Mouse (Mus musculus): ENCODE measurements around the gene Slc25a21. TPM values are rescaled to one million over a fixed set of nuclear protein-coding genes. Genes with fewer than 3 reads are reported as not detected.
A peak's percentile ranks its signal among the peaks of the same experiment; 100 is the strongest.

Gene Slc25a21
- 10.8 and 12.6 TPM in 2 replicates for polyA plus RNA-seq (2015; fragmentation: Nextera tagmentation; extraction: Ambion mirVana)

DNA sequence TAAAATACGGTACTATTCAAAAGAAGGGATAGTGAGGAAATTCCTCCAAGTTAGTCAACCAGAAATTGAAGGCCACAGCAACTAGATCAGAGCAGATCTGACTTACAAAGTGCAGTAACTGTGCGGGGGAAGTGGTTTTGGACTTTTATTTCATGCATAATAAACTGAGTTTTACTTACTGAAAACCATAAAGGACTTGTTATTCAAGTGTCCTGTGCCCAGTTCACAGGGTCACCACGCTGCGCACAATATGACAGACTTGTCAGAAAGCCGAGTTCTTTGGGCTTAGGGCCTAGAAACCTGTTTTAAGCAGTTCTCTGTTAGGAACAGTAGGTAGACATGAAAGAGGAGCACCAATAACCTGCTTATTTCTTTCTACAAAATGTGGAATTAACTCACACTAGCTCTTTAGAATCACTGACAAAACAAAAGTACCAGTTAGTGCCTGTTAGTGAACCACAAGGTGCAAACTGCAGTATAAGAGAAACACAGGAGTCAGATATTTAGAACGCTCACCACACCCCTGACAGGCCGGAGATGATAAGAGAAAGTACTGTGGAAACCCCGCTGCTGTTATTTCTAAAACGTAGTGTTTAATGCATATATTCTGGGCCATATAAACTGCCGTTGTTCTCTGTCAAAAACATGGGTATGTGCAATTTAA lies at the start of gene Slc25a21:
Gene Slc25a21 (minus strand): TSS at position 110 of the 664 bp plus-strand sequence.
- Histone ChIP-seq H3K36me3 (replicated peaks; ENCODE audit: insufficient read depth, low read length) (no peaks in the 10 kb centered on the region), H3K9ac (replicated peaks) (peak within 1 kb of the TSS; percentile 93), H3K27ac (ENCODE audit: low read depth) (peak within 1 kb of the TSS; percentile 98), H3K4me3 (ENCODE audit: low read depth, low read length) (peak within 1 kb of the TSS; percentile 67), H3K9me3 (ENCODE audit: low read length) (no peaks in the 10 kb centered on the region), H3K4me2 (ENCODE audit: low read depth, low read length) (peak within 1 kb of the TSS; percentile 75), H3K4me1 (ENCODE audit: insufficient read depth) (peaks cover 4% of the 10 kb centered on the region; the same call in 1 of the 2 replicates), H3K27me3 (ENCODE audit: insufficient read depth, low read length) (0 out of 2 replicates have a peak, but pooled peaks cover 5% of the 10 kb centered on the region)
- 36% methylated on average over 10 of the region's 10 CpGs for WGBS (ENCODE audit: insufficient replicate concordance)
- DNase-seq (peak; percentile 30), ATAC-seq (peak; percentile 78)
- TF ChIP-seq EP300 (IDR thresholded peaks at IDR 0.05; ENCODE audit: low read depth) = peak; percentile 92
- TF ChIP-seq CTCF (IDR thresholded peaks at IDR 0.05; ENCODE audit: low read depth) = no peak

DNA sequence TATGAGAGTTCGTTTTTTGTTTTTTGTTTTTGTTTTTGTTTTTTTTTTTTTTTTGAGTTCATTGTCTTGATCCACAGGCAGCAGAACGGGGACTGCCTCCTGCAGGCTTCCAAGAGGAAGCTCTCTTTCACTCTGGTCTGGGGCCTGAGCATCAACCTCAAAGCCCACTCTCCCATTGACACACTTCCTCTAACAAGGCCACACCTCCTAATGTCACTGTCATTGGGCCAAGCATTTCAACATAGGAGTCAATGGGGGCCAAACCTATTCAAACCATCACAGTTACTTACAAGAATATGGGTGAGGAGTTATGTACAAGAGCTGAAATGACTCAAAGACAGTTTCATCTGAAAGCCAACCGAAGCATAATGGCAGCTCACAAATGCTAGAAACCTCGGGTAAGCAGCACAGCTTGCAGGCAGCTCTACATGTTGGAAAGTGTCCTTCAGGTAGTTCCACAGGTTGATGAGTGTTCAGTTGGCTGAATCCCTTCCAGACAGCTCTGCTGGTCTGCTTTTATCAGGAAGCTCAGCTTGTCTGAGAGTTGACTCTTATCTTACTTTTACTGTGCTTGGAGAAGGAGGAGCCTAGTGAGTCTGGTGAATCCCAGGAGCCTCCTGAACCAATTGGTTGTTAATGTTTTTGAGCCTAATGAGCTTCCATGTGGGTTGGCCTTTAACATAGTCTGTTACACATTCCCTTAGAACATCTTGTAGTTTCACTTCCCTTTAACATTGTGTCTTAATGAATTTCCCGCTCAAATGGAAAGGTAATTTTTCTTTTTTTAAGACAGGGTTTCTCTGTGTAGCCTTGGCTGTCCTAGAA lies 46.6 kb upstream of the Slc25a21 start:
- no peaks in the 10 kb centered on the region; the same call in 1 of the 2 replicates for H3K4me1 ChIP-seq (ENCODE audit: insufficient read depth)
- no peaks in the 10 kb centered on the region for H3K27me3 ChIP-seq (ENCODE audit: insufficient read depth, low read length)
- H3K36me3 ChIP-seq (replicated peaks; ENCODE audit: insufficient read depth, low read length) = peaks cover 7% of the 10 kb centered on the region
- no peak overlapping the region for H3K27ac ChIP-seq (ENCODE audit: low read depth)
- no peak overlapping the region for H3K9ac ChIP-seq (replicated peaks)
- H3K4me2 ChIP-seq (ENCODE audit: low read depth, low read length) = no peak overlapping the region
- no peak for TF ChIP-seq CTCF (IDR thresholded peaks at IDR 0.05; ENCODE audit: low read depth)
- no peak for TF ChIP-seq EP300 (IDR thresholded peaks at IDR 0.05; ENCODE audit: low read depth)
- no peak for DNase-seq
- H3K9me3 ChIP-seq (ENCODE audit: low read length) = no peaks in the 10 kb centered on the region
- ATAC-seq = peak; percentile 45
- 67% methylated on average over 5 of the region's 5 CpGs for WGBS (ENCODE audit: insufficient replicate concordance)
- H3K4me3 ChIP-seq (ENCODE audit: low read depth, low read length) = no peak overlapping the region

DNA sequence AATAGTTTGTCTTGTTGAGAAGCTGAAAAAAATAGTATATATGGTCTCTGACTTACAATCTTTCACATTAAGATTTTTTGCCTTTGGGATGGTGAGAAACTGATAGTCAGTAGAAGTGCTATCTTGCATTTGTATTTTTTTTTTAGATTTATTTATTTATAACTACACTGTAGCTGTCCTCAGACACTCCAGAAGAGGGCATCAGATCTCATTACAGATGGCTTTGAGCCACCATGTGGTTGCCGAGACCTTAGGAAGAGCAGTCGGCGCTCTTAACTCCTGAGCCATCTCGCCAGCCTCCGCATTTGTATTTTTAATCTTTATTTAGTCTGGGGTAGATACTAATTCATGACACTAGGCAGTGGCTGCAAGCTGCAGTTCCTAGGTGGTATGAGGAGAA lies 36.1 kb upstream of the Slc25a21 start:
- no peaks in the 10 kb centered on the region for H3K27me3 ChIP-seq (ENCODE audit: insufficient read depth, low read length)
- TF ChIP-seq EP300 (IDR thresholded peaks at IDR 0.05; ENCODE audit: low read depth) = no peak
- TF ChIP-seq CTCF (IDR thresholded peaks at IDR 0.05; ENCODE audit: low read depth) = 0 out of 2 replicates have a peak, but pooled peaks have one; percentile 17
- no peaks in the 10 kb centered on the region for H3K9me3 ChIP-seq (ENCODE audit: low read length)
- no peak overlapping the region for H3K27ac ChIP-seq (ENCODE audit: low read depth)
- H3K4me1 ChIP-seq (ENCODE audit: insufficient read depth) = peaks cover 14% of the 10 kb centered on the region
- 60% methylated on average over 5 of the region's 5 CpGs for WGBS (ENCODE audit: insufficient replicate concordance)
- no peak overlapping the region for H3K4me3 ChIP-seq (ENCODE audit: low read depth, low read length)
- no peak overlapping the region for H3K9ac ChIP-seq (replicated peaks)
- ATAC-seq (no peak), DNase-seq (no peak)
- no peaks in the 10 kb centered on the region; the same call in 1 of the 2 replicates for H3K36me3 ChIP-seq (replicated peaks; ENCODE audit: insufficient read depth, low read length)
- 0 out of 2 replicates have a peak overlapping the region, but pooled peaks have one; percentile 18 for H3K4me2 ChIP-seq (ENCODE audit: low read depth, low read length)

DNA sequence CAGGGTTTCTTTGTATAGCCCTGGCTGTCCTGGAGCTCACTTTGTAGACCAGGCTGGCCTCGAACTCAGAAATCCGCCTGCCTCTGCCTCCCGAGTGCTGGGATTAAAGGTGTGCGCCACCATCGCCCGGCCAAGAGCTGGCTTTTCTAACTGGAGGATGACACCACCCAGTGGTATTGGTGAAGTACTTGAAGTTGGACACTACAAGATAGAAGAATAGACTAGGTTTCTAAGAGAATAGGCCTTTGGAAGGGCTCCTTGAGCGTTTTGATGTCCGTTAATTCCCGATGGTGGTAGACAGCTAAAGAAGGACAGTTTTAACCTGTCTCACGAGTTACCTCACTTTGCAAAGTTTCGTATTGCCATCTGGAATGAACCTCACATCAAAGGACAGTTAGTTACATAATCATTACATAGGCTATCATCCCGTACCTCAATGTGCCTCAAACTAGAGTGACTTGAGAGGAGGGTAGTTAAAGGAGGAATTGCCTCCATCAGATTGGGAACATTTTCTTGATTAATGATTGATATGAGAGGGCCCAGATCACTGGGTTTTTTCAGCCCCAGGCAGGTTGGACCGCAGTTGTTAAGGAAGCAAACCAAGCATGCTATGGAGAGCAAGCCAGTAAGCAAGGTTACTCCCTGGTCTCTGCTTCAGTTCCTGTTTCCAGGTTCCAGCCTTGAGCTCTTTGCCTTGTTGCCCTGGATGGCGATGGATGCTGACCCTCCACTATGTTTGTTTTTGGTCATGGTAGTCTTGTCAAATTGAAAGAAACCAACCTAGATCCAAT lies 34.0 kb upstream of the Slc25a21 start:
- Histone ChIP-seq H3K27ac (ENCODE audit: low read depth) (peak overlapping the region; percentile 89), H3K27me3 (ENCODE audit: insufficient read depth, low read length) (no peaks in the 10 kb centered on the region), H3K4me1 (ENCODE audit: insufficient read depth) (peaks cover 14% of the 10 kb centered on the region), H3K4me2 (ENCODE audit: low read depth, low read length) (peak overlapping the region; percentile 93), H3K4me3 (ENCODE audit: low read depth, low read length) (peak overlapping the region; percentile 67), H3K9ac (replicated peaks) (peak overlapping the region; percentile 69), H3K36me3 (replicated peaks; ENCODE audit: insufficient read depth, low read length) (no peaks in the 10 kb centered on the region; the same call in 1 of the 2 replicates), H3K9me3 (ENCODE audit: low read length) (no peaks in the 10 kb centered on the region)
- peak; percentile 26 for ATAC-seq
- 28% methylated on average over 14 of the region's 14 CpGs for WGBS (ENCODE audit: insufficient replicate concordance)
- peak; percentile 49 for DNase-seq
- TF ChIP-seq CTCF (IDR thresholded peaks at IDR 0.05; ENCODE audit: low read depth) (peak; percentile 57), EP300 (IDR thresholded peaks at IDR 0.05; ENCODE audit: low read depth) (no peak)

DNA sequence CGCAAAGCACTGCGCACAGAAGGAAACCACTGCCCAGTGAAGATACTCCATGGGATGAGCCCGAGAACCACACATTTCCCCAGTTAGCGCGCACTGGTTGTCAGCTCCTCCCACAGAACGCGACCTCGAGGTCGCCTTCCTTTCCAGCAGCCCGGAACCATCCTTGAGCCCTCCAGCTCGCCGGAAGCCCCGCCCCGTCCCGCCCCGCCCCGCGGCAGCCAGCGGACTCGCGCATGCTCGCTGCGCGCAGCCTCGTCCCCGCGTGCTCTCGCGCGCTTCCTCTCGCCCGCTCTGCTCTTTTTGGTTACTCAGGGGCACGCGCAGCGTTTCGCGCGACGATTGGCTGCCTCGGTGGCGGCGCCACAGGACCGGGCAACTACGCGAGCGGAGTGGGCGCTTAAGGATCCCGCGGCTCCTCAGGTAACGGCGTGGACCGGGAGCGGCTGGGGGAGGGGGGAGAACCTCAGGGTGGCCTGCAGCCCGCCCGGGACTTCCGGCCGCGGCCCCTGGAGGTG lies 33.0 kb upstream of the Slc25a21 start, which contains the start of the genes Prps1l3 and Mipol1:
Gene Prps1l3 (plus strand): TSS at position 221 of the 515 bp plus-strand sequence.
Gene Mipol1 (plus strand): TSS at position 236 of the 515 bp plus-strand sequence.
- H3K36me3 ChIP-seq (replicated peaks; ENCODE audit: insufficient read depth, low read length) = no peaks in the 10 kb centered on the region; the same call in 1 of the 2 replicates
- ATAC-seq = peak; percentile 99
- 1% methylated on average over 58 of the region's 58 CpGs for WGBS (ENCODE audit: insufficient replicate concordance)
- TF ChIP-seq CTCF (IDR thresholded peaks at IDR 0.05; ENCODE audit: low read depth) (peak; percentile 11; the same call in 1 of the 2 replicates), EP300 (IDR thresholded peaks at IDR 0.05; ENCODE audit: low read depth) (no peak)
- H3K27ac ChIP-seq (ENCODE audit: low read depth) = peak within 1 kb of the TSS; percentile 89
- H3K4me2 ChIP-seq (ENCODE audit: low read depth, low read length) = peak within 1 kb of the TSS; percentile 93
- no peaks in the 10 kb centered on the region for H3K9me3 ChIP-seq (ENCODE audit: low read length)
- H3K4me1 ChIP-seq (ENCODE audit: insufficient read depth) = peaks cover 14% of the 10 kb centered on the region
- peak within 1 kb of the TSS; percentile 69 for H3K9ac ChIP-seq (replicated peaks)
- peak; percentile 98 for DNase-seq
- H3K27me3 ChIP-seq (ENCODE audit: insufficient read depth, low read length) = no peaks in the 10 kb centered on the region
- peak within 1 kb of the TSS; percentile 67 for H3K4me3 ChIP-seq (ENCODE audit: low read depth, low read length)

Measured in liver, postnatal 0 days (tissue).